In the genomic region with DNA sequence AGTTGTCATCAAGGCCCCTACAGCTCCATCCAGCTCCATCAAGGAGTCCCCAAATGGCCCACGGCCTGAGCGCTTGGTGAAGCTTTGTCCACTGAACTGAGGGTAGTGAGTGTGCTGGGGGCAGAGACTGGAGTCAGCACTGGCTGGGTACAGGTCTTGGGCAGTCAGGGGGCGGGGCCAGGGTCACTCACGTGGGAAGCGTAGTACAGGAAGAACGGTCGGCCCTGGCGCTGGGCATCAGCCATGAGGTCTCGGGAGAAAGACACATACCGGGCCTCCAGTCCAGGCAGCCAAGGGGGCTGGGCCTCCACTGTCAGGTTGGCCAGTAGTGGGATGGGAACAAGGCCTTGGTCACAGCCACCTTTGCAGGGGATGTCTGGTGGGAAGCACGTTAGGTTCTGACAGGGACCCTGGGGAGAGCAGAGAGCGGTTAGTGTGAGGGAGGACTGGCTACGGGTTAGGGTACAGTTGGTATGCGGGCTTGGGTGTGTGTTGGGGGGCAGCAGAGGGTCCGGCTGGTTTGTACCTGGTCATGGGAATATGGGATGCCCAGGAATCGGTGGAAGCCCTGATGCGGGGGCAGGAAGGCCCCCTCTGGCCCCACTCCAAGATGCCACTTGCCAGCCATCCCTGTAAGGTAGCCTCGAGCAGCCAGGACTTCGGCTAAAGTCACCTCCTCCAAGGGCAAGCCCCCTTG, we compare ENCODE assay signal across 11 mouse cellular contexts. TPM values are rescaled to one million over a fixed set of nuclear protein-coding genes. Genes with fewer than 3 reads are reported as not detected.
DNase-seq lines count a peak whose midpoint lies in the region; ATAC-seq lines count a peak whose summit lies in the region.
"Had no signal": no experiment of that assay in that cellular context is flagged by ENCODE, and none has a peak within 500 bp of the region (broad histone marks: within the 10 kb centered on the region; RNA-seq: fewer than 3 reads in every experiment).

No protein-coding gene starts in this region.

- no peaks in the 10 kb centered on the region for H3K27me3 ChIP-seq in neural tube, embryonic 12.5 days (replicated peaks)
- H3K27me3 ChIP-seq in intestine, embryonic 14.5 days (replicated peaks; ENCODE audit: control insufficient read depth, insufficient read depth, low read length), result no peaks in the 10 kb centered on the region
- H3K27me3 ChIP-seq in neural tube, embryonic 14.5 days (ENCODE audit: control insufficient read depth, insufficient read depth, low read length), result no peaks in the 10 kb centered on the region
- H3K27me3 ChIP-seq: embryonic facial prominence, embryonic 15.5 days had no signal

- 92% methylated on average over 19 of the region's 19 CpGs for WGBS in neural tube, embryonic 12.5 days
- WGBS in intestine, embryonic 14.5 days, result 92% methylated on average over 19 of the region's 19 CpGs
- WGBS in neural tube, embryonic 14.5 days, result 93% methylated on average over 19 of the region's 19 CpGs

- H3K36me3 ChIP-seq in neural tube, embryonic 12.5 days, result no peaks in the 10 kb centered on the region
- H3K36me3 ChIP-seq in intestine, embryonic 14.5 days (ENCODE audit: control insufficient read depth, insufficient read depth, low read length), result no peaks in the 10 kb centered on the region
- no peaks in the 10 kb centered on the region for H3K36me3 ChIP-seq in neural tube, embryonic 14.5 days (ENCODE audit: control insufficient read depth, insufficient read depth, low read length)
- H3K36me3 ChIP-seq: embryonic facial prominence, embryonic 15.5 days had no signal

- H3K9ac ChIP-seq in neural tube, embryonic 12.5 days, result 0 out of 2 replicates have a peak overlapping the region, but pooled peaks have one; percentile 64
- no peak overlapping the region for H3K9ac ChIP-seq in intestine, embryonic 14.5 days (ENCODE audit: low read length)
- no peak overlapping the region for H3K9ac ChIP-seq in neural tube, embryonic 14.5 days (replicated peaks; ENCODE audit: low read depth, low read length)

- no peak overlapping the region for H3K27ac ChIP-seq in neural tube, embryonic 12.5 days
- no peak overlapping the region for H3K27ac ChIP-seq in intestine, embryonic 14.5 days (ENCODE audit: low read depth)
- no peak overlapping the region for H3K27ac ChIP-seq in neural tube, embryonic 14.5 days (ENCODE audit: low read depth, low read length)

- H3K4me3 ChIP-seq in neural tube, embryonic 12.5 days, result no peak overlapping the region
- no peak overlapping the region for H3K4me3 ChIP-seq in intestine, embryonic 14.5 days (ENCODE audit: low read depth, low read length)
- H3K4me3 ChIP-seq in neural tube, embryonic 14.5 days (ENCODE audit: low read depth, low read length), result no peak overlapping the region

- DNase-seq in heart, adult 11 months, result peak; percentile 94
- no peak for DNase-seq in heart, adult 9 months (ENCODE audit: low spot score in 2 of 2)
- DNase-seq in neural tube, embryonic 10.5 days (ENCODE audit: extremely low spot score, low spot score), result no peak
- no peak for DNase-seq in intestine, embryonic 14.5 days (ENCODE audit: low spot score)
- DNase-seq: heart, postnatal 4 days; left cerebral cortex, postnatal 4 days had no signal

- H3K4me1 ChIP-seq in neural tube, embryonic 12.5 days, result peaks cover 8% of the 10 kb centered on the region
- H3K4me1 ChIP-seq in intestine, embryonic 14.5 days (replicated peaks; ENCODE audit: control insufficient read depth, insufficient read depth, low read length), result 0 out of 2 replicates have a peak, but pooled peaks cover 4% of the 10 kb centered on the region
- H3K4me1 ChIP-seq in neural tube, embryonic 14.5 days (ENCODE audit: control insufficient read depth, insufficient read depth, low read length), result peaks cover 5% of the 10 kb centered on the region; the same call in 1 of the 2 replicates

- H3K4me2 ChIP-seq in neural tube, embryonic 12.5 days (replicated peaks), result peak overlapping the region; percentile 86; the same call in 1 of the 2 replicates
- H3K4me2 ChIP-seq in intestine, embryonic 14.5 days (ENCODE audit: low read length), result peak overlapping the region; percentile 86; the same call in 1 of the 2 replicates
- peak overlapping the region; percentile 95; the same call in 1 of the 2 replicates for H3K4me2 ChIP-seq in neural tube, embryonic 14.5 days (ENCODE audit: low read depth, low read length)

- no peak for ATAC-seq in neural tube, embryonic 12.5 days (ENCODE audit: low FRiP score, low read depth)
- no peak for ATAC-seq in intestine, embryonic 14.5 days (replicated peaks; ENCODE audit: low FRiP score, low TSS enrichment, low read depth)
- ATAC-seq in neural tube, embryonic 14.5 days (ENCODE audit: low read depth), result no peak
- ATAC-seq in frontal cortex, adult (ENCODE audit: low TSS enrichment), result no peak
- ATAC-seq in erythroid progenitor cell, adult 5-6 weeks (replicated peaks; ENCODE audit: low FRiP score, poor library complexity, severe bottlenecking), result no peak

- no peaks in the 10 kb centered on the region for H3K9me3 ChIP-seq in neural tube, embryonic 12.5 days
- H3K9me3 ChIP-seq in intestine, embryonic 14.5 days (ENCODE audit: control insufficient read depth, low read length), result no peaks in the 10 kb centered on the region
- H3K9me3 ChIP-seq in neural tube, embryonic 14.5 days (ENCODE audit: control insufficient read depth, low read length), result no peaks in the 10 kb centered on the region
- H3K9me3 ChIP-seq: embryonic facial prominence, embryonic 15.5 days had no signal

RNA-seq across cellular contexts. Expression of a gene that starts 2.5 kb away (rescaled TPM):
- 15.4 and 15.6 TPM in 2 replicates for polyA plus RNA-seq in neural tube, embryonic 12.5 days (2016; fragmentation: Nextera tagmentation; extraction: Ambion mirVana)
- polyA plus RNA-seq in intestine, embryonic 14.5 days (2014; fragmentation: Nextera tagmentation; extraction: Ambion mirVana), result 14.4 and 15.4 TPM in 2 replicates
- 17.3 and 18.9 TPM in 2 replicates for polyA plus RNA-seq in neural tube, embryonic 14.5 days (2014; fragmentation: Nextera tagmentation; extraction: Ambion mirVana)
- 2.5 and 2.9 TPM in 2 replicates for total RNA-seq in erythroid progenitor cell, adult 5-6 weeks (2015; ENCODE audit: low replicate concordance)
- total RNA-seq in erythroid progenitor cell, adult 5-6 weeks (2017; ENCODE audit: low replicate concordance), result 2.1 and 3.7 TPM in 2 replicates

RNA-seq across cellular contexts. Expression of a gene that starts 21.0 kb away (rescaled TPM):
- 61.7 and 62.5 TPM in 2 replicates for polyA plus RNA-seq in neural tube, embryonic 12.5 days (2016; fragmentation: Nextera tagmentation; extraction: Ambion mirVana)
- polyA plus RNA-seq in intestine, embryonic 14.5 days (2014; fragmentation: Nextera tagmentation; extraction: Ambion mirVana), result 5.1 TPM in 2 replicates
- 64.5 and 73.1 TPM in 2 replicates for polyA plus RNA-seq in neural tube, embryonic 14.5 days (2014; fragmentation: Nextera tagmentation; extraction: Ambion mirVana)
- total RNA-seq in erythroid progenitor cell, adult 5-6 weeks (2015; ENCODE audit: low replicate concordance), result not detected in 2 replicates
- total RNA-seq in erythroid progenitor cell, adult 5-6 weeks (2017; ENCODE audit: low replicate concordance), result not detected in 2 replicates

RNA-seq across cellular contexts. Expression of a gene that starts 24.7 kb away (rescaled TPM):
- 4.8 and 7.1 TPM in 2 replicates for polyA plus RNA-seq in neural tube, embryonic 12.5 days (2016; fragmentation: Nextera tagmentation; extraction: Ambion mirVana)
- polyA plus RNA-seq in intestine, embryonic 14.5 days (2014; fragmentation: Nextera tagmentation; extraction: Ambion mirVana), result 1.9 and 2.1 TPM in 2 replicates
- polyA plus RNA-seq in neural tube, embryonic 14.5 days (2014; fragmentation: Nextera tagmentation; extraction: Ambion mirVana), result 7.4 and 10.1 TPM in 2 replicates
- total RNA-seq in erythroid progenitor cell, adult 5-6 weeks (2015; ENCODE audit: low replicate concordance), result 0.72 TPM in 1 of 2 replicates, not detected in the other
- total RNA-seq in erythroid progenitor cell, adult 5-6 weeks (2017; ENCODE audit: low replicate concordance), result 0.39 and 0.61 TPM in 2 replicates

RNA-seq across cellular contexts. Expression of a gene that starts 45.0 kb away (rescaled TPM):
- 79.3 and 80.1 TPM in 2 replicates for polyA plus RNA-seq in neural tube, embryonic 12.5 days (2016; fragmentation: Nextera tagmentation; extraction: Ambion mirVana)
- 46.3 and 49.7 TPM in 2 replicates for polyA plus RNA-seq in intestine, embryonic 14.5 days (2014; fragmentation: Nextera tagmentation; extraction: Ambion mirVana)
- 76.5 and 80.9 TPM in 2 replicates for polyA plus RNA-seq in neural tube, embryonic 14.5 days (2014; fragmentation: Nextera tagmentation; extraction: Ambion mirVana)
- 101 and 115 TPM in 2 replicates for total RNA-seq in erythroid progenitor cell, adult 5-6 weeks (2015; ENCODE audit: low replicate concordance)
- 44.9 and 46.9 TPM in 2 replicates for total RNA-seq in erythroid progenitor cell, adult 5-6 weeks (2017; ENCODE audit: low replicate concordance)

RNA-seq across cellular contexts. Expression of a gene that starts 45.2 kb away (rescaled TPM):
- not detected in 2 replicates for polyA plus RNA-seq in neural tube, embryonic 12.5 days (2016; fragmentation: Nextera tagmentation; extraction: Ambion mirVana)
- polyA plus RNA-seq in intestine, embryonic 14.5 days (2014; fragmentation: Nextera tagmentation; extraction: Ambion mirVana), result not detected in 2 replicates
- polyA plus RNA-seq in neural tube, embryonic 14.5 days (2014; fragmentation: Nextera tagmentation; extraction: Ambion mirVana), result 0.20 TPM in 1 of 2 replicates, not detected in the other
- 3.4 TPM in 1 of 2 replicates, not detected in the other for total RNA-seq in erythroid progenitor cell, adult 5-6 weeks (2015; ENCODE audit: low replicate concordance)
- total RNA-seq in erythroid progenitor cell, adult 5-6 weeks (2017; ENCODE audit: low replicate concordance), result 0.51 TPM in 1 of 2 replicates, not detected in the other
- polyA plus RNA-seq: embryonic facial prominence, embryonic 15.5 days had no signal

Comparison
In these comparisons a context has a peak if more than half of its experiments do, and no peak if none do; other contexts are left out.
1. RNA of a gene that starts 21.0 kb away (polyA plus RNA-seq): 64.5 to 73.1 TPM in neural tube, embryonic 14.5 days and 61.7 to 62.5 TPM in neural tube, embryonic 12.5 days; 5.1 TPM in intestine, embryonic 14.5 days; every median in the first group is over 10 times any median in the second.
2. Peak in every context shown above with its lines, with median percentiles within 50 percentile points of each other: H3K4me2 ChIP-seq.